Mouse (Mus musculus): ENCODE data around the gene Ubxn6. TPM values are rescaled to one million over a fixed set of nuclear protein-coding genes. Genes with fewer than 3 reads are reported as not detected.
"Not testable (repeated sequence)": the region's sequence is repeated elsewhere in the genome, so short reads cannot be mapped to it uniquely, and the experiment has no call there.

The Ubxn6 gene
- polyA plus RNA-seq, 1 experiment: 109 TPM

GRCm38 (mm10) chr17:56080781-56081585, 6.2 kb upstream of the Ubxn6 start:
- no peak overlapping the region for H3K27ac ChIP-seq (ENCODE audit: insufficient read depth, low read length)
- H3K4me3 ChIP-seq (ENCODE audit: insufficient read depth, low read length): peak overlapping the region; percentile 97
- H3K4me1 ChIP-seq (ENCODE audit: control insufficient read depth, insufficient read depth, low read length): peaks cover 4% of the 10 kb centered on the region
- TF ChIP-seq POLR2A (IDR thresholded peaks at IDR 0.05; ENCODE audit: extremely low read depth, insufficient read depth, low read length) (no peak), CTCF (IDR thresholded peaks at IDR 0.05; ENCODE audit: extremely low read depth, insufficient read depth, low read length) (no peak)

GRCm38 (mm10) chr17:56079921-56080320, 5.1 kb upstream of the Ubxn6 start:
- TF ChIP-seq POLR2A (IDR thresholded peaks at IDR 0.05; ENCODE audit: extremely low read depth, insufficient read depth, low read length) (no peak), CTCF (IDR thresholded peaks at IDR 0.05; ENCODE audit: extremely low read depth, insufficient read depth, low read length) (no peak)
- peak overlapping the region; percentile 97 for H3K4me3 ChIP-seq (ENCODE audit: insufficient read depth, low read length)
- H3K4me1 ChIP-seq (ENCODE audit: control insufficient read depth, insufficient read depth, low read length): peaks cover 4% of the 10 kb centered on the region
- H3K27ac ChIP-seq (ENCODE audit: insufficient read depth, low read length): no peak overlapping the region

GRCm38 (mm10) chr17:56078880-56079795, 4.3 kb upstream of the Ubxn6 start, which contains the start of gene Hdgfl2:
Gene Hdgfl2, plus strand, starts transcription at chr17:56079634.
- Histone ChIP-seq H3K27ac (ENCODE audit: insufficient read depth, low read length) (no peak within 1 kb of the TSS), H3K4me1 (ENCODE audit: control insufficient read depth, insufficient read depth, low read length) (peaks cover 3% of the 10 kb centered on the region), H3K4me3 (ENCODE audit: insufficient read depth, low read length) (peak within 1 kb of the TSS; percentile 97)
- TF ChIP-seq POLR2A (IDR thresholded peaks at IDR 0.05; ENCODE audit: extremely low read depth, insufficient read depth, low read length): peak; percentile 79
- TF ChIP-seq CTCF (IDR thresholded peaks at IDR 0.05; ENCODE audit: extremely low read depth, insufficient read depth, low read length): no peak

- H3K27ac ChIP-seq (ENCODE audit: insufficient read depth, low read length); H3K4me3 ChIP-seq (ENCODE audit: insufficient read depth, low read length); H3K4me1 ChIP-seq (ENCODE audit: control insufficient read depth, insufficient read depth, low read length): not testable (repeated sequence)
Observed at GRCm38 (mm10) chr17:56078361-56078760, 3.5 kb upstream of the Ubxn6 start.

- TF ChIP-seq CTCF (IDR thresholded peaks at IDR 0.05; ENCODE audit: extremely low read depth, insufficient read depth, low read length) (no peak), POLR2A (IDR thresholded peaks at IDR 0.05; ENCODE audit: extremely low read depth, insufficient read depth, low read length) (no peak)
- Histone ChIP-seq H3K4me1 (ENCODE audit: control insufficient read depth, insufficient read depth, low read length) (peaks cover 5% of the 10 kb centered on the region; the same call in 1 of the 2 replicates), H3K27ac (ENCODE audit: insufficient read depth, low read length) (no peak overlapping the region), H3K4me3 (ENCODE audit: insufficient read depth, low read length) (no peak overlapping the region)
Observed at GRCm38 (mm10) chr17:56077523-56077922, 2.7 kb upstream of the Ubxn6 start.

GRCm38 (mm10) chr17:56074097-56074826, 566 bp downstream of the Ubxn6 start:
- Histone ChIP-seq H3K4me1 (ENCODE audit: control insufficient read depth, insufficient read depth, low read length) (peaks cover 2% of the 10 kb centered on the region; the same call in 1 of the 2 replicates), H3K4me3 (ENCODE audit: insufficient read depth, low read length) (peak overlapping the region; percentile 86), H3K27ac (ENCODE audit: insufficient read depth, low read length) (peak overlapping the region; percentile 95)
- TF ChIP-seq POLR2A (IDR thresholded peaks at IDR 0.05; ENCODE audit: extremely low read depth, insufficient read depth, low read length): no peak
- no peak for TF ChIP-seq CTCF (IDR thresholded peaks at IDR 0.05; ENCODE audit: extremely low read depth, insufficient read depth, low read length)

- Histone ChIP-seq H3K27ac (ENCODE audit: insufficient read depth, low read length) (no peak overlapping the region), H3K4me3 (ENCODE audit: insufficient read depth, low read length) (no peak overlapping the region), H3K4me1 (ENCODE audit: control insufficient read depth, insufficient read depth, low read length) (peaks cover 2% of the 10 kb centered on the region; the same call in 1 of the 2 replicates)
- TF ChIP-seq POLR2A (IDR thresholded peaks at IDR 0.05; ENCODE audit: extremely low read depth, insufficient read depth, low read length): no peak
- TF ChIP-seq CTCF (IDR thresholded peaks at IDR 0.05; ENCODE audit: extremely low read depth, insufficient read depth, low read length): no peak
Observed at GRCm38 (mm10) chr17:56072243-56072642, 2.6 kb downstream of the Ubxn6 start.

GRCm38 (mm10) chr17:56071126-56071525, 3.7 kb downstream of the Ubxn6 start:
- Histone ChIP-seq H3K4me3 (ENCODE audit: insufficient read depth, low read length) (no peak overlapping the region), H3K4me1 (ENCODE audit: control insufficient read depth, insufficient read depth, low read length) (peaks cover 2% of the 10 kb centered on the region; the same call in 1 of the 2 replicates), H3K27ac (ENCODE audit: insufficient read depth, low read length) (no peak overlapping the region)
- no peak for TF ChIP-seq POLR2A (IDR thresholded peaks at IDR 0.05; ENCODE audit: extremely low read depth, insufficient read depth, low read length)
- no peak for TF ChIP-seq CTCF (IDR thresholded peaks at IDR 0.05; ENCODE audit: extremely low read depth, insufficient read depth, low read length)

- Histone ChIP-seq H3K4me1 (ENCODE audit: control insufficient read depth, insufficient read depth, low read length) (peaks cover 1% of the 10 kb centered on the region; the same call in 1 of the 2 replicates), H3K4me3 (ENCODE audit: insufficient read depth, low read length) (no peak overlapping the region), H3K27ac (ENCODE audit: insufficient read depth, low read length) (no peak overlapping the region)
- TF ChIP-seq CTCF (IDR thresholded peaks at IDR 0.05; ENCODE audit: extremely low read depth, insufficient read depth, low read length) (no peak), POLR2A (IDR thresholded peaks at IDR 0.05; ENCODE audit: extremely low read depth, insufficient read depth, low read length) (no peak)
Observed at GRCm38 (mm10) chr17:56069066-56069465, 5.8 kb downstream of the Ubxn6 start.
